Mouse (Mus musculus) CD4-positive, CD25-positive, alpha-beta regulatory T cell, adult 9 weeks (primary cell): ENCODE data around the gene Nudt21. TPM values are rescaled to one million over a fixed set of nuclear protein-coding genes. Genes with fewer than 3 reads are reported as not detected.

Experiments used
- polyA plus RNA-seq: library from polyadenylated mRNA; unstranded; fragments of 100-300 nt; shearing (Covaris generic); gene quantifications from one replicate; pipeline ENCODE4 v1.2.1, GENCODE M21; 2017

Nudt21 gene
- polyA plus RNA-seq = 116 TPM

DNA sequence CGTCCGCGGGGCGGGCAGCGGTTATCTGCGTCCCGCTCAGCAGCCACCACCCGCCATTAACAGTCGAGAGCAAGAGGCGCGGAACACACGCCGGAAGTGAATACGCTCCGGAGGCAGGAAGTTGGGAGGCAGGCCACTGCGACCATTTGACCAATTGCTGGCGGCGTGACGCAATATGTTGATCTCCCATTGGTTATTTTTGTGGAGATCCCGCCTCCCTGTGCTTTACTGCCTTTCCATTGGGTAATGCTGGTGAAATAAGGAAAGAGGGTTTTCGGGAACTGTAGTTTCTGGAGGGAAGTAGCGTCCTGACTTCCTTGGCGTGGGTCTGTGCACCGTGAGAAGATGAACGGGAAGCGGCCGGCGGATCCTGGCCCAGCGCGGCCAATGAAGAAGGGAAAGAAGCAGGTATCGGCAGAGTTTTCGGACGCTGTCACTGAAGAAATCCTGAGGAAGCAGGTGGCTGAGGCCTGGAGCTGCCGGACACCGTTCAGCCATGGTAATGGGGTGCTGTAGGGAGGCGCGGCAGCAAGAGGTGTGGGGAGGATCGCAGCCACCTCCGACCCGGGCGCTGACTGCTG is at the start of gene Nudt21, which contains the start of gene Ogfod1:
Nudt21 (minus strand) TSS at position 88 of the 581 bp plus-strand sequence.
Ogfod1 (plus strand) TSS at position 255 of the 581 bp plus-strand sequence.

DNA sequence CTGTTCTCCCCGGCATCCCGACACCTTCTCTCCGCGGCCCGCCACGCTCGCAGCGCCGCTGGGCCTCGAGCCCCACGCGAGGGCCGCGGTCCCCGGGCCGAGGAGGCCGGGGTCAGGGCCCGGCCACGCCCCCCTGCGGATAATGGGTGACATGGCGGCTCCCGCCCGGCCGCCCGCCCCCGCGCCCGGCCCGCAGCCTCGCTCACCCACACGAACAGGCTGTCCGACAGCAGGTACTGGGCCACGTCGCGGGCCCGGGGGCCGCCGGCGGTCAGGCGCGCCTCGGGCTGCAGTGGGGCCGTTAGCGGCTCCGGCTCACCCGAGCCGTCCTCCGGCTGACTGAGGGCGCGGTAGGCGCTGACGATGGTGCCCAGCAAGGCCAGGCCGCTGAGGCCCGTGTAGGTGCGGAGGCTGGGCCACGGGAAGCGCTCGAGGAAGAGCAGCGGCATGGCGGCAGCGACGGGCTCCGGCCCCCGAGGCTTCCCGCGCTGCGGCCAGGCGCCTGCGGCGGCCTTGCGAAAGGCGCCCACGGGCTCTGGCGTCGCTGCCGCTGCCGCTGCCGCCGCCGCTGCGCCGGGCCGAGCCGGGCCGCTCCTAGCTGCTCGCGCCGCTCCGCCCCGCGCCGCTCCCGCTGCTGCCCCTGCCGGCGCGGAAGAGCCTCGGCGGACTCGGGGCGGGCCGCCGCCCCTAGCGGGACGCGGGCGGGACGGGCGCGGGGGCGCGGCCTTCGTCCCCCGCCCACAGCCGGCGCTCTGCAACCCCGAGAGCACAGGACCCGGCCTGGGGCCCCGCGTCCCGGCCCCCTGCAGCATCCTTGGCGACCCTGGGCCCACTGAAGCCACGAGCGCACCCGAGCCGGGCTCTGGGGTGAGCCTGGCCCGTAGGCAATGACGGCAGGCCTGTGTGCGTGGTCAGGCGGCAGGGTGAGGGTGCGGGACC is 24.5 kb downstream of the Nudt21 start, which contains the start of gene Amfr:
Amfr (minus strand) TSS at position 830 of the 939 bp plus-strand sequence.

Other genes with a start within 250 kb of the Nudt21 start
- not detected for gene Gnao1, start 227.1 kb downstream of the Nudt21 start, polyA plus RNA-seq
- 13.7 TPM for gene Amfr, start 24.2 kb downstream of the Nudt21 start, polyA plus RNA-seq
- 20.7 TPM for gene Ogfod1, start 167 bp upstream of the Nudt21 start, polyA plus RNA-seq
- gene Bbs2, start 61.9 kb upstream of the Nudt21 start, polyA plus RNA-seq = 12.2 TPM
- gene Mt4, start 100.2 kb upstream of the Nudt21 start, polyA plus RNA-seq = not detected
- gene Mt3, start 115.6 kb upstream of the Nudt21 start, polyA plus RNA-seq = not detected
- gene Mt2, start 135.6 kb upstream of the Nudt21 start, polyA plus RNA-seq = not detected
- gene Mt1, start 142.1 kb upstream of the Nudt21 start, polyA plus RNA-seq = 3.2 TPM
- gene Nup93, start 177.5 kb upstream of the Nudt21 start, polyA plus RNA-seq = 51.7 TPM